Mouse (Mus musculus) ES-Bruce4 (cell line): ENCODE measurements around the gene Arhgef12. TPM values are rescaled to one million over a fixed set of nuclear protein-coding genes. Genes with fewer than 3 reads are reported as not detected.

Experiments
- H3K27ac ChIP-seq: 2 replicates; pipeline ENCODE4 v1.5.1; 2012; ENCODE audit warnings: low read length, inconsistent platforms; ENCODE audit not compliant: insufficient read depth
- H3K27me3 ChIP-seq: 2 replicates; pipeline ENCODE4 v1.6.1; 2012; ENCODE audit warnings: mild to moderate bottlenecking, low read length, inconsistent platforms; ENCODE audit not compliant: control insufficient read depth, poor library complexity, insufficient read depth, severe bottlenecking
- H3K36me3 ChIP-seq: 2 replicates; pipeline ENCODE4 v1.6.1; 2012; ENCODE audit warnings: inconsistent platforms, mild to moderate bottlenecking, low read length, moderate library complexity; ENCODE audit not compliant: control insufficient read depth, poor library complexity, insufficient read depth, severe bottlenecking
- H3K4me1 ChIP-seq: one replicate; pipeline ENCODE4 v1.8.1; 2011; ENCODE audit warnings: low read length; ENCODE audit not compliant: control insufficient read depth, insufficient read depth
- H3K4me3 ChIP-seq: 2 replicates; pipeline ENCODE4 v1.5.1; 2011; ENCODE audit warnings: low read depth, mild to moderate bottlenecking, low read length
- H3K9ac ChIP-seq: 2 replicates; pipeline ENCODE4 v1.6.1; 2012; ENCODE audit warnings: low read depth, mild to moderate bottlenecking, inconsistent platforms; ENCODE audit not compliant: poor library complexity, severe bottlenecking
- H3K9me3 ChIP-seq: replicated peaks from 2 replicates; pipeline ENCODE4 v1.6.1; 2012; ENCODE audit warnings: mild to moderate bottlenecking, low read length, inconsistent platforms; ENCODE audit not compliant: control insufficient read depth, poor library complexity, insufficient read depth, severe bottlenecking
- CTCF ChIP-seq: IDR thresholded peaks from one replicate; pipeline ENCODE4 v1.8.1; 2011; ENCODE audit warnings: low read depth, low read length
- EP300 ChIP-seq: IDR thresholded peaks from 2 replicates; pipeline ENCODE4 v1.6.1; 2011; ENCODE audit warnings: low read depth, low read length; ENCODE audit not compliant: insufficient read depth
- POLR2A ChIP-seq: IDR thresholded peaks from one replicate; pipeline ENCODE4 v1.8.1; 2011; ENCODE audit warnings: low read length; ENCODE audit not compliant: insufficient read depth
- polyA plus RNA-seq: library from polyadenylated mRNA; stranded (reverse); fragments of >200 nt; gene quantifications from 2 replicates; pipeline ENCODE4 v1.2.4, GENCODE M21; 2011; ENCODE audit warnings: low read depth; ENCODE audit not compliant: missing spikeins, insufficient read depth, insufficient read length

Arhgef12 gene
- polyA plus RNA-seq, 1 experiment = 45.6 TPM

DNA sequence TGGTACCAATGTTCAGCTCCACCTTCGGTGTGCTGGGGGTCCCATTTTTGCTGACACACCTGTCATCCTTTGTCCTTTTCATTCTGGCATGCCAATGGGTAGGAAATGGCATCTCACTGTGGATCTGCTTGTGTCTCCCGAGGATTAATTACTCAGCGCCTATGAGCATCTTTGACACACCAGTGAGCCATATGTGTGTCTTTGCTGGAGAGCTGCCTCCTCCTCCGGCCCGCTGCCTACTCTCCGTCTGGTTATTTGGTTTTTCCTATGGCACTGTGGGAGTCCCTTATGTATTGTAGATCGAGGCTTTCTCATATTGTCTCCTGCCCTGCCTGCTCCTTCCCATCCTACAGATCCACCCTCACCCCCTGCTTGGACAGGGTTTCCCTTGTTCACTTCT lies 189.1 kb downstream of the Arhgef12 start:
- TF ChIP-seq CTCF = no peak
- TF ChIP-seq POLR2A = no peak
- TF ChIP-seq EP300 = no peak
- H3K9ac ChIP-seq = no peak overlapping the region
- H3K4me3 ChIP-seq = no peak overlapping the region
- H3K27ac ChIP-seq = no peak overlapping the region
- H3K36me3 ChIP-seq = no peaks in the 10 kb centered on the region
- no peaks in the 10 kb centered on the region for H3K27me3 ChIP-seq
- H3K9me3 ChIP-seq = no peaks in the 10 kb centered on the region
- no peaks in the 10 kb centered on the region for H3K4me1 ChIP-seq

Other genes with a start within 250 kb of the Arhgef12 start
- 0.75 and 1.0 TPM in 2 replicates for gene Grik4, start 162.7 kb downstream of the Arhgef12 start, polyA plus RNA-seq
- 10.0 and 10.5 TPM in 2 replicates for gene Tmem136, start 9.3 kb upstream of the Arhgef12 start, polyA plus RNA-seq
- gene Pou2f3, start 103.1 kb upstream of the Arhgef12 start, polyA plus RNA-seq = 2.4 and 2.9 TPM in 2 replicates
- 3.7 and 4.8 TPM in 2 replicates for gene Oaf, start 132.7 kb upstream of the Arhgef12 start, polyA plus RNA-seq
- gene Trim29, start 203.6 kb upstream of the Arhgef12 start, polyA plus RNA-seq = 1.3 TPM in 2 replicates